Mouse (Mus musculus) forebrain, embryonic 12.5 days (tissue): ENCODE data around the gene Clic1. TPM values are rescaled to one million over a fixed set of nuclear protein-coding genes. Genes with fewer than 3 reads are reported as not detected.

ENCODE experiments used
- ATAC-seq: fragments of 200-750 bp; cut with Nextera tagmentation; 2 replicates; pipeline ENCODE4 v1.8.0; 2017; ENCODE audit warnings: moderate TSS enrichment; ENCODE audit not compliant: low FRiP score
- H3K27ac ChIP-seq: fragments of 300-500 bp; sonication (generic); 2 replicates; pipeline ENCODE4 v1.5.1; 2016; ENCODE audit warnings: mild to moderate bottlenecking
- H3K27me3 ChIP-seq: fragments of 300-500 bp; sonication (generic); 2 replicates; pipeline ENCODE4 v1.6.1; 2016; ENCODE audit warnings: mild to moderate bottlenecking
- H3K36me3 ChIP-seq: fragments of 300-500 bp; sonication (generic); replicated peaks from 2 replicates; pipeline ENCODE4 v1.6.1; 2016; ENCODE audit warnings: mild to moderate bottlenecking
- H3K4me1 ChIP-seq: fragments of 300-500 bp; sonication (generic); 2 replicates; pipeline ENCODE4 v1.6.1; 2016
- H3K4me2 ChIP-seq: fragments of 300-500 bp; sonication (generic); 2 replicates; pipeline ENCODE4 v1.6.1; 2016; ENCODE audit warnings: mild to moderate bottlenecking, moderate library complexity
- H3K4me3 ChIP-seq: fragments of 300-500 bp; sonication (generic); replicated peaks from 2 replicates; pipeline ENCODE4 v1.5.1; 2016; ENCODE audit warnings: mild to moderate bottlenecking
- H3K9ac ChIP-seq: fragments of 300-500 bp; sonication (generic); 2 replicates; pipeline ENCODE4 v1.6.1; 2016; ENCODE audit warnings: mild to moderate bottlenecking
- H3K9me3 ChIP-seq: fragments of 300-500 bp; sonication (generic); 2 replicates; pipeline ENCODE4 v1.6.1; 2016
- WGBS: fragments of 180-500 bp; shearing (Covaris S2); methylation state at CpG from one replicate; pipeline ENCODE4 v1.1.7; 2016; 5-methylcytosine and 5-hydroxymethylcytosine counted together
- polyA plus RNA-seq: library from polyadenylated mRNA; unstranded; fragments of >200 nt; fragmentation: Nextera tagmentation; extraction: Ambion mirVana; gene quantifications from 2 replicates; pipeline ENCODE4 v1.2.1, GENCODE M21; 2016

The Clic1 gene
- polyA plus RNA-seq, 1 experiment from 2014 or later: 155 TPM

GRCm38 (mm10) chr17:35080248-35080647, 30.5 kb downstream of the Clic1 start:
- H3K4me1 ChIP-seq: peaks cover 21% of the 10 kb centered on the region
- no peak overlapping the region for H3K9ac ChIP-seq
- H3K27ac ChIP-seq: no peak overlapping the region
- H3K9me3 ChIP-seq: no peaks in the 10 kb centered on the region
- peaks cover 34% of the 10 kb centered on the region; the same call in 1 of the 2 replicates for H3K27me3 ChIP-seq
- no peak for ATAC-seq
- H3K4me3 ChIP-seq: no peak overlapping the region
- WGBS: 69% methylated on average over 6 of the region's 6 CpGs
- no peaks in the 10 kb centered on the region for H3K36me3 ChIP-seq
- no peak overlapping the region for H3K4me2 ChIP-seq

- H3K9me3 ChIP-seq: no peaks in the 10 kb centered on the region
- no peaks in the 10 kb centered on the region for H3K36me3 ChIP-seq
- H3K4me3 ChIP-seq: no peak overlapping the region
- no peak for ATAC-seq
- 75% methylated on average over 4 of the region's 4 CpGs for WGBS
- no peak overlapping the region for H3K27ac ChIP-seq
- no peak overlapping the region for H3K9ac ChIP-seq
- H3K4me2 ChIP-seq: no peak overlapping the region
- peaks cover 35% of the 10 kb centered on the region; the same call in 1 of the 2 replicates for H3K27me3 ChIP-seq
- H3K4me1 ChIP-seq: peaks cover 21% of the 10 kb centered on the region
Measured at GRCm38 (mm10) chr17:35080710-35081109, 30.9 kb downstream of the Clic1 start.

GRCm38 (mm10) chr17:35082841-35083576, 33.2 kb downstream of the Clic1 start:
- Histone ChIP-seq H3K4me3 (no peak overlapping the region), H3K9ac (no peak overlapping the region), H3K27ac (no peak overlapping the region), H3K4me2 (no peak overlapping the region), H3K27me3 (peaks cover 20% of the 10 kb centered on the region; the same call in 1 of the 2 replicates), H3K36me3 (no peaks in the 10 kb centered on the region), H3K4me1 (peaks cover 2% of the 10 kb centered on the region; the same call in 1 of the 2 replicates), H3K9me3 (no peaks in the 10 kb centered on the region)
- no peak for ATAC-seq
- WGBS: 85% methylated on average over 16 of the region's 16 CpGs

- no peak overlapping the region for H3K27ac ChIP-seq
- H3K4me3 ChIP-seq: no peak overlapping the region
- no peaks in the 10 kb centered on the region for H3K9me3 ChIP-seq
- no peak overlapping the region for H3K4me2 ChIP-seq
- H3K27me3 ChIP-seq: peaks cover 13% of the 10 kb centered on the region; the same call in 1 of the 2 replicates
- no peaks in the 10 kb centered on the region for H3K36me3 ChIP-seq
- no peak overlapping the region for H3K9ac ChIP-seq
- no peak for ATAC-seq
- no peaks in the 10 kb centered on the region for H3K4me1 ChIP-seq
- 90% methylated on average over 3 of the region's 3 CpGs for WGBS
Measured at GRCm38 (mm10) chr17:35083929-35084497, 34.2 kb downstream of the Clic1 start.

- Histone ChIP-seq H3K27ac (no peak within 1 kb of the TSS), H3K4me3 (no peak within 1 kb of the TSS), H3K4me2 (no peak within 1 kb of the TSS), H3K36me3 (no peaks in the 10 kb centered on the region), H3K27me3 (peaks cover 9% of the 10 kb centered on the region; the same call in 1 of the 2 replicates), H3K9ac (no peak within 1 kb of the TSS), H3K9me3 (no peaks in the 10 kb centered on the region), H3K4me1 (peaks cover 7% of the 10 kb centered on the region)
- WGBS: 87% methylated on average over 7 of the region's 7 CpGs
- no peak for ATAC-seq
Measured at GRCm38 (mm10) chr17:35085208-35085865, 35.6 kb downstream of the Clic1 start, which contains the start of gene Ly6g6f. Gene Ly6g6f (minus strand): TSS chr17:35085610.

GRCm38 (mm10) chr17:35088151-35088550, 38.4 kb downstream of the Clic1 start:
- ATAC-seq: no peak
- Histone ChIP-seq H3K4me1 (peaks cover 13% of the 10 kb centered on the region), H3K9me3 (no peaks in the 10 kb centered on the region), H3K36me3 (peaks cover 17% of the 10 kb centered on the region), H3K4me2 (no peak overlapping the region), H3K9ac (no peak overlapping the region), H3K4me3 (no peak overlapping the region), H3K27ac (no peak overlapping the region), H3K27me3 (peaks cover 4% of the 10 kb centered on the region; the same call in 1 of the 2 replicates)
- WGBS: 50% methylated on average over 2 of the region's 2 CpGs

GRCm38 (mm10) chr17:35088825-35089644, 39.3 kb downstream of the Clic1 start, which contains the start of gene Abhd16a:
Gene Abhd16a (plus strand): TSS chr17:35089263.
- H3K4me1 ChIP-seq: peaks cover 13% of the 10 kb centered on the region
- H3K4me2 ChIP-seq: peak within 1 kb of the TSS; percentile 62
- 3% methylated on average over 65 of the region's 67 CpGs for WGBS
- peaks cover 3% of the 10 kb centered on the region; the same call in 1 of the 2 replicates for H3K27me3 ChIP-seq
- H3K9me3 ChIP-seq: no peaks in the 10 kb centered on the region
- peak within 1 kb of the TSS; percentile 68 for H3K9ac ChIP-seq
- H3K4me3 ChIP-seq: peak within 1 kb of the TSS; percentile 55
- H3K27ac ChIP-seq: peak within 1 kb of the TSS; percentile 91
- peaks cover 22% of the 10 kb centered on the region for H3K36me3 ChIP-seq
- ATAC-seq: peak; percentile 99

- peaks cover 35% of the 10 kb centered on the region for H3K36me3 ChIP-seq
Measured at GRCm38 (mm10) chr17:35090166-35090932, 40.6 kb downstream of the Clic1 start.

GRCm38 (mm10) chr17:35092403-35093198, 42.8 kb downstream of the Clic1 start:
- no peaks in the 10 kb centered on the region for H3K27me3 ChIP-seq
- H3K9me3 ChIP-seq: no peaks in the 10 kb centered on the region
- no peak for ATAC-seq
- no peak overlapping the region for H3K4me2 ChIP-seq
- 93% methylated on average over 14 of the region's 14 CpGs for WGBS
- peaks cover 56% of the 10 kb centered on the region for H3K36me3 ChIP-seq
- H3K27ac ChIP-seq: no peak overlapping the region
- no peak overlapping the region for H3K9ac ChIP-seq
- peaks cover 13% of the 10 kb centered on the region for H3K4me1 ChIP-seq
- no peak overlapping the region for H3K4me3 ChIP-seq

More at GRCm38 (mm10) chr17:35090166-35090932, 40.6 kb downstream of the Clic1 start:
- H3K27ac ChIP-seq: no peak overlapping the region
- WGBS: 78% methylated on average over 8 of the region's 8 CpGs
- H3K4me3 ChIP-seq: peak overlapping the region; percentile 55
- H3K9me3 ChIP-seq: no peaks in the 10 kb centered on the region
- H3K4me2 ChIP-seq: peak overlapping the region; percentile 62
- H3K4me1 ChIP-seq: peaks cover 13% of the 10 kb centered on the region
- peak overlapping the region; percentile 68 for H3K9ac ChIP-seq
- ATAC-seq: no peak
- H3K27me3 ChIP-seq: peaks cover under 1% of the 10 kb centered on the region; the same call in 1 of the 2 replicates

GRCm38 (mm10) chr17:35094475-35095365, 45.0 kb downstream of the Clic1 start:
- H3K4me1 ChIP-seq: peaks cover 12% of the 10 kb centered on the region
- H3K36me3 ChIP-seq: peaks cover 77% of the 10 kb centered on the region
- H3K27me3 ChIP-seq: no peaks in the 10 kb centered on the region
- no peak overlapping the region for H3K4me3 ChIP-seq
- 94% methylated on average over 15 of the region's 15 CpGs for WGBS
- no peak for ATAC-seq
- no peak overlapping the region for H3K4me2 ChIP-seq
- no peak overlapping the region for H3K27ac ChIP-seq
- H3K9ac ChIP-seq: no peak overlapping the region
- no peaks in the 10 kb centered on the region for H3K9me3 ChIP-seq
